Mouse (Mus musculus) MEL (cell line): ENCODE measurements around the gene Rbfox3. TPM values are rescaled to one million over a fixed set of nuclear protein-coding genes. Genes with fewer than 3 reads are reported as not detected.

Experiments used
- DNase-seq: peaks from one replicate; pipeline ENCODE4 v3.0.0; 2011; ENCODE audit warnings: low read depth, low spot score
- H3K27ac ChIP-seq: 2 replicates; pipeline ENCODE4 v1.5.1; 2012; ENCODE audit warnings: low read depth, mild to moderate bottlenecking, control low read depth, low read length, moderate library complexity; ENCODE audit not compliant: control insufficient read depth
- H3K27me3 ChIP-seq, 2 experiments: fragments of 150-350 bp in 1 of 2; sonication (generic) in 1 of 2; 2 replicates each; pipeline ENCODE4 v1.6.1; 2012; ENCODE audit warnings: low read length in 2 of 2, mild to moderate bottlenecking in 2 of 2, improper control_type of control experiment in 1 of 2, moderate library complexity in 1 of 2; ENCODE audit not compliant: insufficient read depth in 2 of 2, control insufficient read depth in 1 of 2
- H3K36me3 ChIP-seq, 2 experiments: 2 replicates each; pipeline ENCODE4 v1.6.1; 2012 to 2014; ENCODE audit warnings: low read length in 2 of 2, improper control_type of control experiment in 1 of 2, inconsistent platforms in 1 of 2, mild to moderate bottlenecking in 1 of 2; ENCODE audit not compliant: insufficient read depth in 2 of 2, control insufficient read depth in 1 of 2
- H3K4me1 ChIP-seq, 2 experiments: fragments of 150-350 bp in 1 of 2; sonication (generic) in 1 of 2; 2 replicates each; pipeline ENCODE4 v1.6.1; 2012; ENCODE audit warnings: low read length in 2 of 2, improper control_type of control experiment in 1 of 2, mild to moderate bottlenecking in 1 of 2; ENCODE audit not compliant: insufficient read depth in 2 of 2, control insufficient read depth in 1 of 2
- H3K4me3 ChIP-seq, 2 experiments: fragments of 150-350 bp in 1 of 2; sonication (generic) in 1 of 2; 2 replicates each; pipeline ENCODE4 v1.5.1; 2012; ENCODE audit warnings: low read depth in 2 of 2, low read length in 2 of 2, mild to moderate bottlenecking in 2 of 2, moderate library complexity in 2 of 2, control low read depth in 1 of 2, improper control_type of control experiment in 1 of 2; ENCODE audit not compliant: control insufficient read depth in 1 of 2, insufficient read depth in 1 of 2
- H3K79me2 ChIP-seq: 2 replicates; pipeline ENCODE4 v1.6.1; 2012; ENCODE audit warnings: mild to moderate bottlenecking, low read length, moderate library complexity; ENCODE audit not compliant: control insufficient read depth, poor library complexity, insufficient read depth
- H3K9ac ChIP-seq: 2 replicates; pipeline ENCODE4 v1.6.1; 2012; ENCODE audit warnings: low read depth, mild to moderate bottlenecking, control low read depth, low read length, moderate library complexity; ENCODE audit not compliant: control insufficient read depth, poor library complexity, severe bottlenecking
- H3K9me3 ChIP-seq: fragments of 150-350 bp; sonication (generic); replicated peaks from 2 replicates; pipeline ENCODE4 v1.6.1; 2012; ENCODE audit warnings: mild to moderate bottlenecking, low read length, improper control_type of control experiment, moderate library complexity; ENCODE audit not compliant: insufficient read depth
- BHLHE40 ChIP-seq: IDR thresholded peaks from 2 replicates; pipeline ENCODE4 v1.6.1; 2012; ENCODE audit warnings: low read depth, mild to moderate bottlenecking, inconsistent platforms, low read length, improper control_type of control experiment, borderline replicate concordance
- CHD1 ChIP-seq: IDR thresholded peaks from 2 replicates; pipeline ENCODE4 v1.6.1; 2012; ENCODE audit warnings: low read depth, mild to moderate bottlenecking, inconsistent platforms, low read length, improper control_type of control experiment
- CHD2 ChIP-seq: IDR thresholded peaks from 2 replicates; pipeline ENCODE4 v1.6.1; 2011; ENCODE audit warnings: low read length, improper control_type of control experiment
- CTCF ChIP-seq, 3 experiments: IDR thresholded peaks in 2 of 3; conservative IDR thresholded peaks in 1 of 3; 2 replicates each; pipeline ENCODE4 v1.5.1; 2011 to 2012; ENCODE audit warnings: low read length in 3 of 3, low read depth in 2 of 3, mild to moderate bottlenecking in 2 of 3, improper control_type of control experiment in 1 of 3, inconsistent platforms in 1 of 3, mixed read lengths in 1 of 3, moderate library complexity in 1 of 3; ENCODE audit not compliant: control insufficient read depth in 1 of 3, insufficient read depth in 1 of 3, poor library complexity in 1 of 3, severe bottlenecking in 1 of 3
- E2F4 ChIP-seq: IDR thresholded peaks from 2 replicates; pipeline ENCODE4 v1.6.1; 2011; ENCODE audit warnings: low read depth, low read length, improper control_type of control experiment, borderline replicate concordance
- EP300 ChIP-seq, 2 experiments: IDR thresholded peaks; 2 replicates each; pipeline ENCODE4 v1.6.1; 2011; ENCODE audit warnings: improper control_type of control experiment in 2 of 2, low read length in 2 of 2, low read depth in 1 of 2, mild to moderate bottlenecking in 1 of 2
- ETS1 ChIP-seq: IDR thresholded peaks from 2 replicates; pipeline ENCODE4 v1.6.1; 2012; ENCODE audit warnings: low read depth, mild to moderate bottlenecking, inconsistent platforms, low read length, improper control_type of control experiment, moderate library complexity
- GABPA ChIP-seq: IDR thresholded peaks from 2 replicates; pipeline ENCODE4 v1.6.1; 2012; ENCODE audit warnings: low read depth, mild to moderate bottlenecking, inconsistent platforms, low read length, improper control_type of control experiment, moderate library complexity
- GATA1 ChIP-seq: IDR thresholded peaks from 2 replicates; pipeline ENCODE4 v1.6.1; 2011; ENCODE audit warnings: low read depth, low read length, improper control_type of control experiment
- JUND ChIP-seq: IDR thresholded peaks from 2 replicates; pipeline ENCODE4 v1.6.1; 2011; ENCODE audit warnings: low read depth, mild to moderate bottlenecking, improper control_type of control experiment, low read length
- KAT2A ChIP-seq: conservative IDR thresholded peaks from 2 replicates; pipeline ENCODE4 v1.6.1; 2012; ENCODE audit warnings: low read depth, low read length, improper control_type of control experiment, inconsistent platforms
- MAFK ChIP-seq: IDR thresholded peaks from 2 replicates; pipeline ENCODE4 v1.6.1; 2011; ENCODE audit warnings: low read depth, mild to moderate bottlenecking, low read length, improper control_type of control experiment, borderline replicate concordance
- MEF2A ChIP-seq: IDR thresholded peaks from 2 replicates; pipeline ENCODE4 v1.6.1; 2014; ENCODE audit warnings: low read depth, mild to moderate bottlenecking, inconsistent platforms, low read length, improper control_type of control experiment; ENCODE audit not compliant: poor library complexity, insufficient replicate concordance, severe bottlenecking; ENCODE audit errors: extremely low read depth
- MYB ChIP-seq: IDR thresholded peaks from 2 replicates; pipeline ENCODE4 v1.6.1; 2011; ENCODE audit warnings: mild to moderate bottlenecking, low read depth, low read length, improper control_type of control experiment
- MYC ChIP-seq: IDR thresholded peaks from 2 replicates; pipeline ENCODE4 v1.6.1; 2011; ENCODE audit warnings: low read depth, mild to moderate bottlenecking, low read length, improper control_type of control experiment, moderate library complexity
- NELFE ChIP-seq: IDR thresholded peaks from 2 replicates; pipeline ENCODE4 v1.6.1; 2011; ENCODE audit warnings: low read depth, low read length, improper control_type of control experiment
- NRF1 ChIP-seq: IDR thresholded peaks from 2 replicates; pipeline ENCODE4 v1.6.1; 2014; ENCODE audit warnings: low read depth, mild to moderate bottlenecking, inconsistent platforms, low read length, improper control_type of control experiment, moderate library complexity; ENCODE audit not compliant: poor library complexity, insufficient read depth, severe bottlenecking
- POLR2A ChIP-seq, 2 experiments: IDR thresholded peaks; 2 replicates each; pipeline ENCODE4 v1.6.1; 2011 to 2012; ENCODE audit warnings: low read length in 2 of 2, mild to moderate bottlenecking in 2 of 2, control low read depth in 1 of 2, improper control_type of control experiment in 1 of 2, low read depth in 1 of 2, moderate library complexity in 1 of 2; ENCODE audit not compliant: control insufficient read depth in 1 of 2, insufficient read depth in 1 of 2, poor library complexity in 1 of 2
- POLR2AphosphoS2 ChIP-seq: IDR thresholded peaks from 2 replicates; pipeline ENCODE4 v1.6.1; 2011; ENCODE audit warnings: low read length, improper control_type of control experiment
- POLR2AphosphoS5 ChIP-seq: IDR thresholded peaks from 2 replicates; pipeline ENCODE4 v1.6.1; 2012; ENCODE audit warnings: low read depth, borderline replicate concordance, mild to moderate bottlenecking, inconsistent platforms, low read length, moderate library complexity, mixed read lengths
- RAD21 ChIP-seq: IDR thresholded peaks from 2 replicates; pipeline ENCODE4 v1.6.1; 2011; ENCODE audit warnings: mild to moderate bottlenecking, low read depth, low read length, improper control_type of control experiment
- TCF12 ChIP-seq: IDR thresholded peaks from 2 replicates; pipeline ENCODE4 v1.6.1; 2014; ENCODE audit warnings: low read depth, mild to moderate bottlenecking, inconsistent platforms, low read length, improper control_type of control experiment, moderate library complexity
- USF2 ChIP-seq, 2 experiments: IDR thresholded peaks; 2 replicates each; pipeline ENCODE4 v1.6.1; 2011 to 2012; ENCODE audit warnings: improper control_type of control experiment in 2 of 2, low read length in 2 of 2, borderline replicate concordance in 1 of 2, inconsistent platforms in 1 of 2, low read depth in 1 of 2, mild to moderate bottlenecking in 1 of 2; ENCODE audit not compliant: insufficient read depth in 1 of 2
- ZC3H11A ChIP-seq: IDR thresholded peaks from 2 replicates; pipeline ENCODE4 v1.6.1; 2012; ENCODE audit warnings: low read depth, mild to moderate bottlenecking, inconsistent platforms, low read length, improper control_type of control experiment
- ZKSCAN1 ChIP-seq: IDR thresholded peaks from 2 replicates; pipeline ENCODE4 v1.6.1; 2012; ENCODE audit warnings: low read depth, mild to moderate bottlenecking, inconsistent platforms, low read length, improper control_type of control experiment, moderate library complexity
- ZNF384 ChIP-seq: IDR thresholded peaks from 2 replicates; pipeline ENCODE4 v1.6.1; 2012; ENCODE audit warnings: low read depth, mild to moderate bottlenecking, inconsistent platforms, low read length, improper control_type of control experiment
- polyA plus RNA-seq, 2 experiments: library from polyadenylated mRNA; stranded (reverse) in 1 of 2; unstranded in 1 of 2; fragments of >175 nt in 1 of 2; fragments of >200 nt in 1 of 2; gene quantifications; 2 replicates each; pipeline versions ENCODE4 v1.2.1 to v1.2.4; 2012; ENCODE audit warnings: low replicate concordance in 2 of 2, low read depth in 1 of 2; ENCODE audit not compliant: insufficient read length in 2 of 2, insufficient read depth in 1 of 2, missing spikeins in 1 of 2
- total RNA-seq: library from RNA; depleted of rRNA; stranded (reverse); fragments of 300-350 nt; gene quantifications from 2 replicates; pipeline ENCODE4 v1.2.3, GENCODE M21; 2012

The Rbfox3 gene
- total and polyA plus RNA-seq, 3 experiments, result not detected

GRCm38 (mm10) chr11:118609236-118610000 lies 302.0 kb downstream of the Rbfox3 start:
- no peak for DNase-seq
- H3K36me3 ChIP-seq, result no peaks in the 10 kb centered on the region
- H3K9me3 ChIP-seq, result no peaks in the 10 kb centered on the region
- H3K79me2 ChIP-seq, result no peaks in the 10 kb centered on the region
- H3K27ac ChIP-seq, result no peak overlapping the region
- H3K4me3 ChIP-seq, result no peak overlapping the region
- no peaks in the 10 kb centered on the region for H3K4me1 ChIP-seq
- no peak overlapping the region for H3K9ac ChIP-seq
- H3K27me3 ChIP-seq, result no peaks in the 10 kb centered on the region
- no peak for TF ChIP-seq MAFK
- no peak for TF ChIP-seq E2F4
- TF ChIP-seq USF2 (IDR thresholded peaks at IDR 0.05; ENCODE audit: borderline replicate concordance in 1 of 2, insufficient read depth in 1 of 2, low read depth in 1 of 2, low read length in 2 of 2), result no peak
- TF ChIP-seq CHD2, result no peak
- TF ChIP-seq TCF12, result no peak
- no peak for TF ChIP-seq MEF2A
- TF ChIP-seq CHD1, result no peak
- TF ChIP-seq BHLHE40, result no peak
- TF ChIP-seq NRF1, result no peak
- no peak for TF ChIP-seq ETS1
- TF ChIP-seq ZNF384, result no peak
- no peak for TF ChIP-seq MYB
- TF ChIP-seq RAD21, result no peak
- TF ChIP-seq, all 39 proteins: peak for 0

GRCm38 (mm10) chr11:118607927-118608326 lies 303.5 kb downstream of the Rbfox3 start:
- H3K27ac ChIP-seq, result no peak overlapping the region
- H3K9me3 ChIP-seq, result no peaks in the 10 kb centered on the region
- TF ChIP-seq JUND, result no peak
- no peak for TF ChIP-seq ZKSCAN1
- TF ChIP-seq CHD1, result no peak
- no peak for TF ChIP-seq MEF2A
- no peak for TF ChIP-seq ZC3H11A
- TF ChIP-seq NELFE, result no peak
- TF ChIP-seq GABPA, result no peak
- TF ChIP-seq MYC, result no peak
- no peak for TF ChIP-seq KAT2A
- TF ChIP-seq NRF1, result no peak
- no peak for TF ChIP-seq POLR2A (IDR thresholded peaks at IDR 0.05; ENCODE audit: control insufficient read depth in 1 of 2, insufficient read depth in 1 of 2, low read depth in 1 of 2, low read length in 2 of 2, poor library complexity in 1 of 2)
- TF ChIP-seq TCF12, result no peak
- no peak for TF ChIP-seq EP300 (IDR thresholded peaks at IDR 0.05; ENCODE audit: low read depth in 1 of 2, low read length in 2 of 2)
- no peak for TF ChIP-seq USF2 (IDR thresholded peaks at IDR 0.05; ENCODE audit: borderline replicate concordance in 1 of 2, insufficient read depth in 1 of 2, low read depth in 1 of 2, low read length in 2 of 2)
- TF ChIP-seq GATA1, result no peak
- no peak for TF ChIP-seq CTCF (IDR thresholded peaks at IDR 0.05 in 2 of 3, conservative IDR thresholded peaks at IDR 0.05 in 1 of 3; ENCODE audit: control insufficient read depth in 1 of 3, insufficient read depth in 1 of 3, low read depth in 2 of 3, low read length in 3 of 3, poor library complexity in 1 of 3, severe bottlenecking in 1 of 3)
- no peak for TF ChIP-seq MYB
- TF ChIP-seq POLR2AphosphoS2, result no peak
- TF ChIP-seq E2F4, result no peak
- no peak for TF ChIP-seq POLR2AphosphoS5
- H3K9ac ChIP-seq, result no peak overlapping the region
- H3K4me1 ChIP-seq, result no peaks in the 10 kb centered on the region
- H3K4me3 ChIP-seq, result no peak overlapping the region
- no peaks in the 10 kb centered on the region for H3K36me3 ChIP-seq
- DNase-seq, result no peak
- no peaks in the 10 kb centered on the region for H3K79me2 ChIP-seq
- H3K27me3 ChIP-seq, result no peaks in the 10 kb centered on the region
